Mouse (Mus musculus) megakaryocyte, embryonic 14.5 days (primary cell): ENCODE data around the gene Gm21992. TPM values are rescaled to one million over a fixed set of nuclear protein-coding genes. Genes with fewer than 3 reads are reported as not detected.

Experiments
- H3K27me3 ChIP-seq: replicated peaks from 2 replicates; pipeline ENCODE3; 2012; ENCODE audit warnings: inconsistent platforms
- H3K36me3 ChIP-seq: replicated peaks from 2 replicates; pipeline ENCODE3; 2012; ENCODE audit warnings: low read length, inconsistent platforms, mixed read lengths
- H3K4me1 ChIP-seq: 2 replicates; pipeline ENCODE4 v1.6.1; 2012; ENCODE audit warnings: inconsistent platforms
- H3K4me3 ChIP-seq: replicated peaks from 2 replicates; pipeline ENCODE3; 2012; ENCODE audit warnings: moderate library complexity, mild to moderate bottlenecking, inconsistent platforms
- H3K9me3 ChIP-seq: 2 replicates; pipeline ENCODE4 v1.6.1; 2012; ENCODE audit warnings: inconsistent platforms
- FLI1 ChIP-seq: IDR thresholded peaks from 2 replicates; pipeline ENCODE4 v1.6.1; 2012; ENCODE audit warnings: low read length, inconsistent platforms, mixed read lengths
- GATA1 ChIP-seq: IDR thresholded peaks from 3 replicates; pipeline ENCODE4 v1.6.1; 2012; ENCODE audit warnings: mixed read lengths, low read length, inconsistent platforms, borderline replicate concordance
- polyA plus RNA-seq: library from polyadenylated mRNA; stranded (reverse); fragments of >175 nt; gene quantifications from 2 replicates; pipeline ENCODE4 v1.2.3, GENCODE M21; 2012; ENCODE audit warnings: low replicate concordance; ENCODE audit not compliant: insufficient read depth

The Gm21992 gene
- polyA plus RNA-seq, 1 experiment = 4.9 TPM

DNA sequence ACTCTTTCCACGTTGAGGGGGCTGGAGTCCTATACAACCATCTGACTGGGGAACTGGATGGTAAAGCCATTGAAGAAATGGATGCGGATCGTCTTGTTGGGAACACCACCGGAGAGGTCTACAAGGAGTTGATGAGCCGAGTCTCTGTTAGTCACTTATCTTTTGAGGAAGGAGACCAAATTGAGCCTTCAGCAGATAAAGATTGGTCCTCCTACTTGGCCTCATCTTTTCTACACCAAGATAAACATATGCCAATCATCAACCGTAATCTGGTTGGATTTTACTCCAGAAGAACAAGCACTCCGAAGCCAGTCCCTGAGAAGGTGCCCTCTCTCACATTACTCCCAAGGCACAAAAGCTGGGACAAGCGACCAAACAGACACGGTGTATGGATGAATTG lies 29.4 kb upstream of the Gm21992 start:
- H3K9me3 ChIP-seq = no peaks in the 10 kb centered on the region
- no peak overlapping the region for H3K4me3 ChIP-seq
- TF ChIP-seq GATA1 = no peak
- no peak for TF ChIP-seq FLI1
- H3K36me3 ChIP-seq = peaks cover 20% of the 10 kb centered on the region
- peaks cover 38% of the 10 kb centered on the region for H3K27me3 ChIP-seq
- H3K4me1 ChIP-seq = peaks cover 36% of the 10 kb centered on the region

- peak within 1 kb of the TSS; percentile 96 for H3K4me3 ChIP-seq
- no peak for TF ChIP-seq FLI1
- no peak for TF ChIP-seq GATA1
- H3K4me1 ChIP-seq = peaks cover 36% of the 10 kb centered on the region
Measured at GRCm38 (mm10) chr19:4839149-4839548, 27.7 kb upstream of the Gm21992 start, which contains the start of the genes Ccs and Ccdc87. Gene Ccs (minus strand): TSS chr19:4839332. Gene Ccdc87 (plus strand): TSS chr19:4839366.

GRCm38 (mm10) chr19:4838526-4839140 lies 27.2 kb upstream of the Gm21992 start:
- Histone ChIP-seq H3K4me3 (peak overlapping the region; percentile 96), H3K9me3 (no peaks in the 10 kb centered on the region), H3K4me1 (peaks cover 36% of the 10 kb centered on the region), H3K36me3 (peaks cover 37% of the 10 kb centered on the region), H3K27me3 (peaks cover 31% of the 10 kb centered on the region)
- TF ChIP-seq GATA1 (no peak), FLI1 (no peak)

More at GRCm38 (mm10) chr19:4839149-4839548, 27.7 kb upstream of the Gm21992 start, which contains the start of the genes Ccs and Ccdc87:
- H3K9me3 ChIP-seq = no peaks in the 10 kb centered on the region
- H3K27me3 ChIP-seq = peaks cover 31% of the 10 kb centered on the region
- H3K36me3 ChIP-seq = peaks cover 32% of the 10 kb centered on the region

GRCm38 (mm10) chr19:4837049-4837448 lies 25.6 kb upstream of the Gm21992 start:
- H3K36me3 ChIP-seq = peaks cover 53% of the 10 kb centered on the region
- no peak overlapping the region for H3K4me3 ChIP-seq
- peaks cover 24% of the 10 kb centered on the region for H3K27me3 ChIP-seq
- TF ChIP-seq FLI1 (no peak), GATA1 (no peak)
- peaks cover 42% of the 10 kb centered on the region for H3K4me1 ChIP-seq
- H3K9me3 ChIP-seq = no peaks in the 10 kb centered on the region

DNA sequence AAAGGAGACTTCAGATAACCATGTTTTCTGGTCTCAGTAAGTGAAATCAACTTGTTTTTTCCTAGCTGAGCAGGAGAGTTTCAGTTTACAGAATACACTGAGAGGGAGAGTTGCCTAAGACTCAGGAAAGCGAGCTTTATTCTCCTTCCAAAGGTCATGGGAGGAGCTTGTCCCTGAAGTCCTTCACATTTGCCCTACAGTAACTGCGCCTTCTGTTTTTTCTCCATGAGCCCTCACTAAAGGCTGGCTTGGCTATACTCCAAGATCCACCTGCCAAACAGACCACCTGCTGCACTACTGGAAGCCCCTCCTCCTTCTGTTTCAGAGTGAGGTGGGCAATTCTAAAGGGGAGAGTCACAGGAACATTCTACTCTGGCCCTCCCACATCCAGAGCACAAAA lies 24.7 kb upstream of the Gm21992 start:
- peaks cover 60% of the 10 kb centered on the region for H3K36me3 ChIP-seq
- peaks cover 42% of the 10 kb centered on the region for H3K4me1 ChIP-seq
- TF ChIP-seq FLI1 (no peak), GATA1 (no peak)
- H3K4me3 ChIP-seq = no peak overlapping the region
- no peaks in the 10 kb centered on the region for H3K9me3 ChIP-seq
- H3K27me3 ChIP-seq = peaks cover 15% of the 10 kb centered on the region

DNA sequence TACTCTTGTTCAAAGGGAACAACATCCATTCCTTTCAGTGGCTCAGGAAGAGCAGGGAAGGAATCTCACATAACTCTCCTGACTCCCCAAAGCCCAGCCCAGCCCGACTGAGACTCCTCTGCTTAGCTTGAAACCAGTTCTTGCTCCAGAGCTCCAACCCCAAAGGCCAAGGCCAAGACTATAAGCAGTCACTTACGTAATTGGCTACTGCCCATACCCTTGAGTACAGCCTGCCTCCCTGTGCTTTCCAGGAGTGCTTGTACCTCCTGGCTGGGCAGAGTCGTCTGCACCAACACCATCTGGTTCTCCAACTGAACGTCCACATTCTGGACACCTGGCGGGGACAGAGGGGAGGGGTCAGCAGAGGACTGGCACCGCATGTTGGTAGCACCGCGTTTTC lies 22.6 kb upstream of the Gm21992 start:
- TF ChIP-seq GATA1 = no peak
- TF ChIP-seq FLI1 = no peak
- Histone ChIP-seq H3K4me1 (peaks cover 29% of the 10 kb centered on the region), H3K27me3 (no peaks in the 10 kb centered on the region), H3K9me3 (no peaks in the 10 kb centered on the region), H3K4me3 (no peak overlapping the region), H3K36me3 (peaks cover 81% of the 10 kb centered on the region)

DNA sequence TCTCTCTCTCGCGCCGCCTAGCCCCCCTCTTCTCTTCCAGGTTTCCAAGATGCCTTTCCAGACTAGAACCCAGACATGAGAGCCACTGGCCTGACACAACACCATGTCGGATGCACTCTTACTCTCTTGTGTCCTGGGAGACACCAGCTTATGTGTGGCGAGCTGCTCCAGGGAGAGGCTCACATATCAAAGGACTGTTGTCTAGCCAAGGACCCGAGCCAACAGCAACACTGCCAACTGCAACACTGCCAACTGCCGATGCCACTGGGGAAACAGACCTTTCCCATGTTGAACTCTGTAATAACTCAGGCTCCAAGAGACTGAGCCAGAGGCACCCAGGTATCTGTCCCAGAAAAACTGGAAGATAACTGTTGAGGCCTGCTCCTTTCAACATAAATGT lies 17.7 kb upstream of the Gm21992 start:
- no peak for TF ChIP-seq FLI1
- no peak for TF ChIP-seq GATA1
- Histone ChIP-seq H3K4me3 (no peak overlapping the region), H3K36me3 (peaks cover 89% of the 10 kb centered on the region), H3K4me1 (peaks cover 12% of the 10 kb centered on the region), H3K27me3 (no peaks in the 10 kb centered on the region), H3K9me3 (no peaks in the 10 kb centered on the region)

DNA sequence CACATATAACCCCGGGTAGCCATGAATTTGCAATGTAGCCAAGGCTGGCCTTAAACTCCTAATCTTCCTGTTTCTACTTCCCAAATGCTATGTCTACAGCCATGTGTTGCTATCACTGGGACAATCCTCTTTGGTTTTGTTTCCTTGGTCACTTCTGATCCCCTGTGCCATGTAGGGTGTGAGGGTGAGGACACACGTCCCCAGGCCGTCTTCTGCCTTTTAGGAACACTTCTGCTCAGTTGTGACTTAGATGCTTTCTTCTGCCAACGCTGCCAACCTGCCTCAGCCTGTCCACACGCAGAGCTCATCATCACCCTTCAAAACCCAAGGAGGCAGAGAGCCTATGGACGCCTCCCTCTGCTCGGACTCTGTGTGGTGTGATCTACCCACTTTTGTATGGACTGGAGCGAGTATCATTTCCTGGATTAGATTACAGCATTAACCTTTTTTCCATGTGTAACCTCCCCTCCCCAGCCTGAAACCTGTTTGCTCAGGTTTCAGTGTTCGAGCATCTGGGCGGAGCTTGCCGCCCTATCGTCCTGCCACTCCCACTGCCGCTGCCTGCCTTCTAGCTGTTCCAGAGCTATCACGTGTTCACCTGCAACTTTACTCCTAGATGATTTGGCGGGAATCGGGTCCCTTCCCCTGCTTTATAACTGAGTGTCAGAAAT lies 17.2 kb upstream of the Gm21992 start:
- peaks cover 84% of the 10 kb centered on the region for H3K36me3 ChIP-seq

GRCm38 (mm10) chr19:4820678-4821303 lies 9.4 kb upstream of the Gm21992 start:
- no peaks in the 10 kb centered on the region for H3K4me1 ChIP-seq
- peaks cover 16% of the 10 kb centered on the region for H3K36me3 ChIP-seq
- no peak for TF ChIP-seq FLI1
- no peak for TF ChIP-seq GATA1
- no peak overlapping the region for H3K4me3 ChIP-seq
- no peaks in the 10 kb centered on the region for H3K27me3 ChIP-seq
- H3K9me3 ChIP-seq = peaks cover 4% of the 10 kb centered on the region

More for the DNA sequence above, 17.2 kb upstream of the Gm21992 start:
- TF ChIP-seq GATA1 (no peak), FLI1 (no peak)
- 0 out of 2 replicates have a peak, but pooled peaks cover 1% of the 10 kb centered on the region for H3K9me3 ChIP-seq
- no peak overlapping the region for H3K4me3 ChIP-seq
- peaks cover 12% of the 10 kb centered on the region for H3K4me1 ChIP-seq
- H3K27me3 ChIP-seq = no peaks in the 10 kb centered on the region
